Mouse (Mus musculus): ENCODE measurements around the gene Gpkow. TPM values are rescaled to one million over a fixed set of nuclear protein-coding genes. Genes with fewer than 3 reads are reported as not detected.

Gpkow gene
- total and polyA plus RNA-seq, 3 experiments: 9.3 to 32.2 (median 14.6) TPM

- Histone ChIP-seq H3K4me3 (replicated peaks in 1 of 3; ENCODE audit: low read depth in 2 of 3, low read length in 2 of 3, poor library complexity in 1 of 3) (no peak overlapping the region), H3K36me3 (replicated peaks in 1 of 2; ENCODE audit: control insufficient read depth in 1 of 2, insufficient read depth in 1 of 2, low read length in 1 of 2) (peaks cover 14 to 22% of the 10 kb centered on the region in 2 experiments), H3K4me1 (ENCODE audit: control insufficient read depth in 1 of 2, insufficient read depth in 2 of 2) (peaks cover 3 to 12% of the 10 kb centered on the region in 2 experiments), H3K9me3 (replicated peaks; ENCODE audit: low read length) (no peaks in the 10 kb centered on the region), H3K27ac (ENCODE audit: insufficient read depth, low read depth) (no peak overlapping the region), H3K9ac (ENCODE audit: insufficient read depth, low read depth) (no peak overlapping the region), H3K4me2 (ENCODE audit: insufficient read depth, low read depth, poor library complexity, severe bottlenecking) (0 out of 2 replicates have a peak overlapping the region, but pooled peaks have one; percentile 4), H3K27me3 (replicated peaks) (no peaks in the 10 kb centered on the region), H3K79me2 (replicated peaks; ENCODE audit: control insufficient read depth, extremely low read depth, insufficient read depth, poor library complexity, severe bottlenecking) (no peaks in the 10 kb centered on the region)
- TF ChIP-seq PAX5 (IDR thresholded peaks at IDR 0.05; ENCODE audit: low read length) (no peak), MEF2A (IDR thresholded peaks at IDR 0.05; ENCODE audit: borderline replicate concordance, low read depth, low read length) (no peak)
- dilution Hi-C loops (cut with MboI; ENCODE audit: extremely low pct_ligation_motif_present, extremely low pct_unique_long_range_greater_than_20kb, low sequenced_read_pairs): no loop called here
- DNase-seq (ENCODE audit: extremely low read depth): no peak
- in situ Hi-C loops (cut with MboI; ENCODE audit: low pct_ligation_motif_present, low pct_unique_long_range_greater_than_20kb, low sequenced_read_pairs): no loop called here
These were observed 37.9 kb upstream of the Gpkow start for GRCm38 (mm10) chrX:7658785-7659589.

- Histone ChIP-seq H3K9ac (ENCODE audit: insufficient read depth, low read depth) (no peak overlapping the region), H3K27ac (ENCODE audit: insufficient read depth, low read depth) (no peak overlapping the region), H3K79me2 (replicated peaks; ENCODE audit: control insufficient read depth, extremely low read depth, insufficient read depth, poor library complexity, severe bottlenecking) (no peaks in the 10 kb centered on the region), H3K27me3 (replicated peaks) (no peaks in the 10 kb centered on the region), H3K4me2 (ENCODE audit: insufficient read depth, low read depth, poor library complexity, severe bottlenecking) (no peak overlapping the region), H3K9me3 (replicated peaks; ENCODE audit: low read length) (no peaks in the 10 kb centered on the region), H3K36me3 (replicated peaks in 1 of 2; ENCODE audit: control insufficient read depth in 1 of 2, insufficient read depth in 1 of 2, low read length in 1 of 2) (peaks cover 24 to 42% of the 10 kb centered on the region in 2 experiments), H3K4me1 (ENCODE audit: control insufficient read depth in 1 of 2, insufficient read depth in 2 of 2) (peaks cover 8 to 20% of the 10 kb centered on the region in 2 experiments), H3K4me3 (replicated peaks in 1 of 3; ENCODE audit: low read depth in 2 of 3, low read length in 2 of 3, poor library complexity in 1 of 3) (no peak overlapping the region)
- TF ChIP-seq TCF12 (IDR thresholded peaks at IDR 0.05; ENCODE audit: low read depth, low read length) (no peak), TBP (conservative IDR thresholded peaks at IDR 0.05; ENCODE audit: low read depth, low read length) (no peak), CHD1 (IDR thresholded peaks at IDR 0.05; ENCODE audit: low read depth, low read length) (no peak), HCFC1 (IDR thresholded peaks at IDR 0.05; ENCODE audit: low read depth, low read length) (no peak), RCOR1 (conservative IDR thresholded peaks at IDR 0.05; ENCODE audit: low read depth, low read length) (no peak), SIN3A (IDR thresholded peaks at IDR 0.05; ENCODE audit: low read length) (no peak), MEF2A (IDR thresholded peaks at IDR 0.05; ENCODE audit: borderline replicate concordance, low read depth, low read length) (no peak), NRF1 (IDR thresholded peaks at IDR 0.05; ENCODE audit: low read depth, low read length) (no peak), ZC3H11A (IDR thresholded peaks at IDR 0.05; ENCODE audit: low read depth, low read length) (no peak), ELF1 (IDR thresholded peaks at IDR 0.05; ENCODE audit: low read depth, low read length) (no peak), POLR2AphosphoS2 (IDR thresholded peaks at IDR 0.05; ENCODE audit: low read depth, low read length) (no peak), MYC (IDR thresholded peaks at IDR 0.05; ENCODE audit: low read depth, low read length) (no peak), KAT2A (IDR thresholded peaks at IDR 0.05; ENCODE audit: insufficient replicate concordance, low read length) (no peak), SMC3 (IDR thresholded peaks at IDR 0.05; ENCODE audit: low read depth, low read length) (no peak), JUND (conservative IDR thresholded peaks at IDR 0.05; ENCODE audit: low read depth, low read length) (no peak), E2F4 (IDR thresholded peaks at IDR 0.05; ENCODE audit: insufficient replicate concordance, low read depth, low read length) (no peak), BHLHE40 (IDR thresholded peaks at IDR 0.05; ENCODE audit: low read depth, low read length) (no peak), PAX5 (IDR thresholded peaks at IDR 0.05; ENCODE audit: low read length) (no peak), UBTF (IDR thresholded peaks at IDR 0.05; ENCODE audit: low read depth, low read length) (no peak), RAD21 (IDR thresholded peaks at IDR 0.05; ENCODE audit: low read depth, low read length) (no peak)
- DNase-seq (ENCODE audit: extremely low read depth): no peak
- in situ Hi-C loops (cut with MboI; ENCODE audit: low pct_ligation_motif_present, low pct_unique_long_range_greater_than_20kb, low sequenced_read_pairs): no loop called here
- dilution Hi-C loops (cut with MboI; ENCODE audit: extremely low pct_ligation_motif_present, extremely low pct_unique_long_range_greater_than_20kb, low sequenced_read_pairs): no loop called here
These were observed 35.8 kb upstream of the Gpkow start for GRCm38 (mm10) chrX:7661086-7661485.

Measured in CH12.LX (cell line).